Mouse (Mus musculus): ENCODE results near the gene Got1.

DNA sequence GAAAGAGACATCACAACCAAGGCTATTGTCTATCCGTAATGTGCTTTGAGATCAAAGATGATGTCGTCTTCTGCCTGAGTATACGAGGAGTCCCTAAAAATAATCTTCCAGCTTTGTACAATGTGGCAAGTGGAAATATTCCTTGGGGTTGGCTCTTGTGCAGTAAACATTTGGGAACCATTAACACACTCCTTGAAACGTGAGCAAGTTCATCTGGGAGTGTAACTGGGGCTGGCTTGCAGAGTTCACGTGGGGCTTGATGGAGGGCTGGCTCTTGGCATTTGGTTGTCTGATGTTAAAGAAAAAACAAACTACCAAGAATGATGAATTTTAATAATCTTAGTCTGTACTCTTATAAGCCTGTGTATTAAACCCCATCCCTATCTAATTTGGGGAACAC, 45.0 kb downstream of the Got1 start:
- TF ChIP-seq POLR2A (IDR thresholded peaks at IDR 0.05; ENCODE audit: low read depth, low read length) (no peak), CTCF (IDR thresholded peaks at IDR 0.05; ENCODE audit: extremely low read depth, insufficient read length, insufficient replicate concordance, low read depth, low read length) (no peak)

All from small intestine, adult 2 months (tissue).